Mouse (Mus musculus): ENCODE results near the gene Olfr490. TPM values are rescaled to one million over a fixed set of nuclear protein-coding genes. Genes with fewer than 3 reads are reported as not detected.

Gene Olfr490
- not detected in 2 replicates for polyA plus RNA-seq (2012; rRNA removed)

GRCm38 (mm10) chr7:108288834-108289233 lies at the start of gene Olfr490:
TSS of gene Olfr490 (minus strand) at chr7:108288934.

GRCm38 (mm10) chr7:108323574-108323973 lies 34.8 kb upstream of the Olfr490 start, which contains the start of gene Olfr492:
TSS of gene Olfr492 (minus strand) at chr7:108323674.

GRCm38 (mm10) chr7:108313151-108313550 lies 24.4 kb upstream of the Olfr490 start, which contains the start of gene Olfr491:
TSS of gene Olfr491 (plus strand) at chr7:108313451.

GRCm38 (mm10) chr7:108258247-108258646 lies 30.5 kb downstream of the Olfr490 start, which contains the start of gene Olfr488:
TSS of gene Olfr488 (minus strand) at chr7:108258347.

Other genes with a start within 250 kb of the Olfr490 start
- gene Olfr479, start 238.2 kb downstream of the Olfr490 start, polyA plus RNA-seq (2012; rRNA removed) = not detected in 2 replicates
- not detected in 2 replicates for gene Olfr480, start 221.6 kb downstream of the Olfr490 start, polyA plus RNA-seq (2012; rRNA removed)
- not detected in 2 replicates for gene Olfr481, start 209.1 kb downstream of the Olfr490 start, polyA plus RNA-seq (2012; rRNA removed)
- not detected in 2 replicates for gene Olfr482, start 191.3 kb downstream of the Olfr490 start, polyA plus RNA-seq (2012; rRNA removed)
- not detected in 2 replicates for gene Olfr483, start 188.1 kb downstream of the Olfr490 start, polyA plus RNA-seq (2012; rRNA removed)
- gene Olfr484, start 161.5 kb downstream of the Olfr490 start, polyA plus RNA-seq (2012; rRNA removed) = not detected in 2 replicates
- gene Olfr485, start 129.1 kb downstream of the Olfr490 start, polyA plus RNA-seq (2012; rRNA removed) = not detected in 2 replicates
- gene Olfr486, start 116.2 kb downstream of the Olfr490 start, polyA plus RNA-seq (2012; rRNA removed) = not detected in 2 replicates
- not detected in 2 replicates for gene Olfr487, start 74.3 kb downstream of the Olfr490 start, polyA plus RNA-seq (2012; rRNA removed)
- gene Olfr488, start 30.6 kb downstream of the Olfr490 start, polyA plus RNA-seq (2012; rRNA removed) = not detected in 2 replicates
- not detected in 2 replicates for gene Olfr491, start 24.5 kb upstream of the Olfr490 start, polyA plus RNA-seq (2012; rRNA removed)
- gene Olfr492, start 34.7 kb upstream of the Olfr490 start, polyA plus RNA-seq (2012; rRNA removed) = not detected in 2 replicates
- not detected in 2 replicates for gene Olfr493, start 58.0 kb upstream of the Olfr490 start, polyA plus RNA-seq (2012; rRNA removed)
- gene Olfr494, start 76.4 kb upstream of the Olfr490 start, polyA plus RNA-seq (2012; rRNA removed) = not detected in 2 replicates
- gene Olfr495, start 104.2 kb upstream of the Olfr490 start, polyA plus RNA-seq (2012; rRNA removed) = not detected in 2 replicates
- gene Olfr497, start 131.5 kb upstream of the Olfr490 start, polyA plus RNA-seq (2012; rRNA removed) = not detected in 2 replicates
- not detected in 2 replicates for gene Olfr498, start 176.4 kb upstream of the Olfr490 start, polyA plus RNA-seq (2012; rRNA removed)
- gene Olfr502, start 236.1 kb upstream of the Olfr490 start, polyA plus RNA-seq (2012; rRNA removed) = not detected in 2 replicates